Mouse (Mus musculus): Measurements from ENCODE around the gene Cc2d2a. TPM values are rescaled to one million over a fixed set of nuclear protein-coding genes. Genes with fewer than 3 reads are reported as not detected.

Gene Cc2d2a
- total and polyA plus RNA-seq, 3 experiments, result not detected

DNA sequence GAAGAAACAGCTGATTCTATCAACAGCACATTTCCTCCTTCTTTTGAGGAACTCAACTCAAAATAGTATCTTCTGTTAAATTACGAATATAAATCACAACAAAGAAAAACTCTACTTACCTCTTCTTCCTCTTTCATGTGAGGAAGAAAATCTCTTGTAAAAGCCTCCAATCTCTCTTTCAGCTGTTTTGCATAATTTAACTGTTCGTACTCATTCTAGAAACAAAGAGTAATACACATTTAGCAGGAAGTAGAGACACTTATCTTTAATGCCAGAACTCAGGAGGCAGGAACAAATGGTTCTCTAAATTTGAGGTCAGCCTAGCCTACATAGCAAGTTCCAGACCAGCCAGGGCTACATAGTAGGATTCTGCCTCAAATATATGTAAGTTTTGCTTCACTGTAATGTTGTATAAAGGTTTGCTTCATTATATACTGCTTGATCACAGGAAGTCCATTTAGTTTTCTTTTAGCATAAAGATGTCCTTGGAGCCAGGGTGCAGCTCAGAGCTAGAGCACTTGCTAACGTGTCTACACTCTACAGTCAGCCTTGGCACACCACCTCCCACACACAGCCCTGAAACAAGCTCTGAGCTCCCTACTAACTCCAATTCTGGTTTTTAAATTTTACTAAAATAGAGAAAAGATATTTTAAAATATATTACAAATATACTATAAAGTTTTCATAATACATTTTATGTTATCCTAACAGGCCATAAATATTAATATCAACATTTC is 108.6 kb downstream of the Cc2d2a start:
- Histone ChIP-seq H3K4me3 (ENCODE audit: control insufficient read depth in 1 of 2, insufficient read depth in 1 of 2, low read depth in 2 of 2, low read length in 2 of 2) (no peak overlapping the region), H3K9ac (ENCODE audit: control insufficient read depth, low read depth, low read length, poor library complexity, severe bottlenecking) (no peak overlapping the region), H3K27ac (ENCODE audit: control insufficient read depth, low read depth, low read length) (no peak overlapping the region), H3K9me3 (replicated peaks; ENCODE audit: insufficient read depth, low read length) (no peaks in the 10 kb centered on the region), H3K27me3 (ENCODE audit: control insufficient read depth in 1 of 2, insufficient read depth in 2 of 2, low read length in 2 of 2) (no peaks in the 10 kb centered on the region), H3K36me3 (ENCODE audit: control insufficient read depth in 1 of 2, insufficient read depth in 2 of 2, low read length in 2 of 2) (peaks cover 27 to 32% of the 10 kb centered on the region in 2 experiments), H3K79me2 (ENCODE audit: control insufficient read depth, insufficient read depth, low read length, poor library complexity) (peaks cover 11% of the 10 kb centered on the region), H3K4me1 (ENCODE audit: control insufficient read depth in 1 of 2, insufficient read depth in 2 of 2, low read length in 2 of 2) (peaks cover 0 to 8% of the 10 kb centered on the region in 2 experiments; a peak in 1 of 4 replicates)
- DNase-seq (ENCODE audit: low read depth, low spot score), result peak; percentile 78
- TF ChIP-seq EP300 (IDR thresholded peaks at IDR 0.05; ENCODE audit: low read depth in 1 of 2, low read length in 2 of 2) (peak; percentile 73 to 75), TAL1 (IDR thresholded peaks at IDR 0.05; ENCODE audit: low read length) (peak; percentile 85), E2F4 (IDR thresholded peaks at IDR 0.05; ENCODE audit: borderline replicate concordance, low read depth, low read length) (no peak), GATA1 (IDR thresholded peaks at IDR 0.05; ENCODE audit: low read depth, low read length) (peak; percentile 76), TCF12 (IDR thresholded peaks at IDR 0.05; ENCODE audit: low read depth, low read length) (peak; percentile 54; the same call in 1 of the 2 replicates), KAT2A (conservative IDR thresholded peaks at IDR 0.05; ENCODE audit: low read depth, low read length) (no peak), RCOR1 (IDR thresholded peaks at IDR 0.05; ENCODE audit: low read depth, low read length) (peak; percentile 99), USF2 (IDR thresholded peaks at IDR 0.05; ENCODE audit: borderline replicate concordance in 1 of 2, insufficient read depth in 1 of 2, low read depth in 1 of 2, low read length in 2 of 2) (no peak), CHD1 (IDR thresholded peaks at IDR 0.05; ENCODE audit: low read depth, low read length) (no peak), ETS1 (IDR thresholded peaks at IDR 0.05; ENCODE audit: low read depth, low read length) (peak; percentile 74), ZMIZ1 (IDR thresholded peaks at IDR 0.05; ENCODE audit: low read depth, low read length) (no peak), SIN3A (IDR thresholded peaks at IDR 0.05; ENCODE audit: low read length) (peak; percentile 68)

- Histone ChIP-seq H3K27ac (ENCODE audit: control insufficient read depth, low read depth, low read length) (no peak overlapping the region), H3K9ac (ENCODE audit: control insufficient read depth, low read depth, low read length, poor library complexity, severe bottlenecking) (no peak overlapping the region), H3K4me3 (ENCODE audit: control insufficient read depth in 1 of 2, insufficient read depth in 1 of 2, low read depth in 2 of 2, low read length in 2 of 2) (no peak overlapping the region), H3K4me1 (ENCODE audit: control insufficient read depth in 1 of 2, insufficient read depth in 2 of 2, low read length in 2 of 2) (peaks cover 0 to 8% of the 10 kb centered on the region in 2 experiments; a peak in 2 of 4 replicates), H3K36me3 (ENCODE audit: control insufficient read depth in 1 of 2, insufficient read depth in 2 of 2, low read length in 2 of 2) (peaks cover 29 to 30% of the 10 kb centered on the region in 2 experiments), H3K27me3 (ENCODE audit: control insufficient read depth in 1 of 2, insufficient read depth in 2 of 2, low read length in 2 of 2) (no peaks in the 10 kb centered on the region), H3K9me3 (replicated peaks; ENCODE audit: insufficient read depth, low read length) (no peaks in the 10 kb centered on the region), H3K79me2 (ENCODE audit: control insufficient read depth, insufficient read depth, low read length, poor library complexity) (peaks cover 14% of the 10 kb centered on the region)
- DNase-seq (ENCODE audit: low read depth, low spot score), result peak; percentile 22
- TF ChIP-seq KAT2A (conservative IDR thresholded peaks at IDR 0.05; ENCODE audit: low read depth, low read length) (no peak), JUND (IDR thresholded peaks at IDR 0.05; ENCODE audit: low read depth, low read length) (no peak), ZC3H11A (IDR thresholded peaks at IDR 0.05; ENCODE audit: low read depth, low read length) (no peak), UBTF (IDR thresholded peaks at IDR 0.05; ENCODE audit: borderline replicate concordance, insufficient read depth, low read depth, low read length) (no peak), GATA1 (IDR thresholded peaks at IDR 0.05; ENCODE audit: low read depth, low read length) (no peak), MXI1 (IDR thresholded peaks at IDR 0.05; ENCODE audit: low read depth, low read length) (no peak), TCF12 (IDR thresholded peaks at IDR 0.05; ENCODE audit: low read depth, low read length) (no peak), EP300 (IDR thresholded peaks at IDR 0.05; ENCODE audit: low read depth in 1 of 2, low read length in 2 of 2) (0 out of 4 replicates have a peak, but pooled peaks of 1 of the 2 experiments have one; percentile 11), POLR2AphosphoS2 (IDR thresholded peaks at IDR 0.05; ENCODE audit: low read length) (no peak), MAFK (IDR thresholded peaks at IDR 0.05; ENCODE audit: borderline replicate concordance, low read depth, low read length) (no peak), SIN3A (IDR thresholded peaks at IDR 0.05; ENCODE audit: low read length) (no peak), CHD1 (IDR thresholded peaks at IDR 0.05; ENCODE audit: low read depth, low read length) (no peak), POLR2AphosphoS5 (IDR thresholded peaks at IDR 0.05; ENCODE audit: borderline replicate concordance, low read depth, low read length) (no peak), RCOR1 (IDR thresholded peaks at IDR 0.05; ENCODE audit: low read depth, low read length) (peak; percentile 94), MYC (IDR thresholded peaks at IDR 0.05; ENCODE audit: low read depth, low read length) (no peak), MEF2A (IDR thresholded peaks at IDR 0.05; ENCODE audit: extremely low read depth, insufficient replicate concordance, low read depth, low read length, poor library complexity, severe bottlenecking) (no peak), SMC3 (IDR thresholded peaks at IDR 0.05; ENCODE audit: low read depth, low read length) (no peak)
These were observed 109.4 kb downstream of the Cc2d2a start for GRCm38 (mm10) chr5:43771555-43771954.
